Mouse (Mus musculus): Measurements from ENCODE around the gene Flywch2.

Flywch2 gene

DNA sequence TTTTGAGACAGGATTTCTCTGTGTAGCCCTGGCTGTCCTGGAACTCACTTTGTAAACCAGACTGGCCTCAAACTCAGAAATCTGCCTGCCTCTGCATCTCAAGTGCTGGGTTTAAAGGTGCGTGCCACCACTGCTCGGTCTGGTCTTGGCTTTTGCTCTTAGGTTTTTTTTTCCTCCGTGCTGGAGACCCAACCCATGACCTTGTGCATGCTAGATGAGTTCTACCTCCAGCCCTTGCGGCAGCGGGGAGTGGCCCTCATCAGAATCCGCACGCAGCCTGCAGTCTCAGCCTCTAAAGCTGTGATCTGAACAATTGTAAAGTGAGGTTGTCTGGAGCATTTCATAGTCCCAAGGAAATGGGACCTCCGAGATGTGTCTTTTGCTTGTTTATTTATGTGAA lies 9.4 kb upstream of the Flywch2 start:
- in situ Hi-C loops (cut with MboI, MseI) = no loop called here

DNA sequence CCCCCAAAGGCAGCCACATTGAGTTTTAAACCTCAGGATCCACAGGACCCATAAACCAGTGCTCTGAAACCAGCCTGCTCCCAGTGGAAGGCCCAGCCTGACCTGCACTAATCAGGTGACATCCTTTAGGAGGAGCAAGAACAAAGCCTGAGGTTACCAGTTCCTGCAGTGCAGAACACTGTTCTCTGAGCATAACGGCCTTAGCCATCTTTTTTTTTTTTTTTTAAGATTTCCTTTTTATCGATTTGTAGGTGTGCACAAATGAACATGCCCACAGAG lies 5.1 kb upstream of the Flywch2 start:
- in situ Hi-C loops (cut with MboI, MseI) = no loop called here

DNA sequence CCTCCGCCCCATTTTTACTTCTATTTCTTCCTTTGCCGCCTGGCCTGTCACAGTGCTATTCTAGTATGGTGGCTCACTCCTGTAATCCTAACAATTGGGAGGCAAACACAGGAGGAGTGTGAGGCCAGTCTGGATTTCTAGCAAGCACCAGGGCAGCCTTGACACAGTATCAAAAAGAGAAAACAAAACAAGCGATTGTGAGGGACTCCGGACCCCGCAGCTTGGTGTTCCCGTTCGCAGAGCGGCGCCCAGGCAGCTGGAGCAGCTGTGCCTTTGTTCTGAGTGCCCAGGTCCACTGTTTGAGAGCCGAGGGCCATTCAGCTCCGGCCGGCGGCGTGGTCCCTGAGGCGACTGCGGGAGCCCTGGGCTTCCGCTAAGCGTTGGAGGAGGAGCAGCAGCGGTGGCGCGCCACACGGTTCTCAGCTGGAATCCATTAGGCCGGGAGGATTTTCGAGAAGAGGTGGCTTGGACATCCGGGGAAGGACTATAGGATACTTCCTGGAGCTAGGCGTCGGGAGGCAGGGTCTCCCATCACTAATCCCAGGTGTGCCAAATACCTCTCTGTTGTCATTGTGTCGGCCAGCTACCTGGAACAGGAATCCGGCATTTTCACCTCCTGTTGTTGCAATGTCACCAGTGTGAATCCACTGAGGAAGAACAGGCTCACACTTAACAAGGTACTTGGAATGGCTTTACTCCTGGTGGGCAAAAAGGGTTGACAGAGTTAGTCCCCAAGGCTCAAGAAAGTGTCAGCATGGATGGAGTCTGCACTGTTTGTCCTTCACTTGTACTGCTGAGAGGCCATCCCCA lies 4.6 kb upstream of the Flywch2 start, which contains the start of gene Srrm2:
Gene Srrm2, plus strand, starts transcription at position 264 of the 810 bp plus-strand sequence.
- in situ Hi-C loops (cut with MboI, MseI) = no loop called here

DNA sequence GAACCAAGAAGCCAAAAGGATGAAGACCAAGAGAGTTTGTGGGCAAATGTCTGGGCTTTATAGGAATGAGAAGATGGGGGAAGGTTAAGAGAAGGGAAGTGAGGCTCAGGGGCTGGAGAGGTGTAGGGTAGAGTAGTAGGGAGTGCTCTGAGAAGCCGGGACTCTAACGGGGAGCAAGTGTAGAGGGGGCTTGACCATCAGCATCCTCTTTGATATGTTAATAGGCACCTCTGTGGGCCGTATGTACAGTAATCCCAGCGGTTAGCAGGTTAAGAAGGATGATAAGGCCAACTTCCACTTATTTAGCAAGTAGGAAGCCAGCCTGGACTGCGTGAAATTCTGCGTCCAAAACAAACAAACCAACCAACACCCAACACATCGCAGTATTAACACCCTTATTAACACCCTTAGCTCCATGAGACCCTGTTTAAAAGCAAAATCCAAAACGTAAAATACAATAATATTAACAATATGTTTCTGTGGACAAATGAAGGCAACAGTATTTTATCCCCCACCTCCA lies 3.9 kb upstream of the Flywch2 start:
- in situ Hi-C loops (cut with MboI, MseI) = no loop called here

DNA sequence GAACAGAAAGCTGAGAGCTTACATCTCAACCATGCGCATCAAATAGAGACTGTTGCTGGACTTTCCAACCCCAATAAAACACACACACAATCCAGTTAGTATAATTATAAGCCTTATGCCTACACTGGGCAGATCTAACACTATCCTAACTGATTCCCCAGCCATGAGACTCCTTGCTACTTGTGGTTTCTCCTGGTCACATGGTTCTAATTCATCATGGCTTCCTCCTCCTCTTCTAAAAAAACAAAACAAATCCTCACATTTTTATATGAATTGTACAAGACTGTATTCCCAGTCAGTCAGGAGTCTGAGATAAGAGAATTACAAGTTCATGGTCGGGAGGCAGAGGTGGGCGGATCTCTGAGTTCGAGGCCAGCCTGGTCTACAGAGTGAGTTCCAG lies 3.1 kb upstream of the Flywch2 start:
- in situ Hi-C loops (cut with MboI, MseI) = no loop called here

DNA sequence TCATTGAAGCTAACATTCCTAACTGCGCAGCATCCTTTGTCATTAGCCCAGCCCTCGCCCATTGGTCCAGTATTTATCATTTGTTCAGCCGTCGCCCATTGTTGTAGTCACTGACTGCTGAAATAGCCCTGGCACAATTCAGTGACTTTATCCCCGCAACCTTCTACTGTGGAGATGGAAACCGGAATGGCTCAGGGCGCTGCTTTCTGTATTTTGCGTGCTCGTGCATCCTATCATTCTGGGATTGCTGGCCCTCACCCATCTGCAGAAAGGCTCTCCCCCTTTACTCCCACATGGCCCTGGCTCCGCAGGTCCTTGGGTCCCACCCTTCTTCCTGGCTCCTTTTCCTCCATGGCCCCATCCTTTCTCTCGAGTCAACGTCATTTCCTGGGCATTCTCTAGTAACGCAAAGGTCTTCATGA lies 640 bp upstream of the Flywch2 start:
- in situ Hi-C loops (cut with MboI, MseI) = no loop called here

DNA sequence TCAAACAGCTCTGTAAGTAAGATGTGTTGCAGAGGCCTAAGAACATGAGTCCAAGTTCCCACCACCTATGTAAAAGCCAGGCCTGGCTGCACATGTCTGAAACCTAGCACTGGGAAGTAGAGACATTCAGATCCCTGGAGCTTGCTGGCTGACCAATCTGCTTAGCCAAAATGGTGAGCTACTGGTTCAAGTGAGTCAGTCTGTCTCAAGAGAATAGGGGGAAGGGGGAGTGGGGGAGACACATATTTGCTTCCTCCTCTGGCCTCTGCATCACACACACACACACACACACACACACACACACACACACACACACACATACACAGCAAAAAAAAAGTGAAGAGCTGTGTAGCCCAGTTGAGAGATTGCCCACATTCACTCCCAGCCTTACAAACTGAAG lies 2.5 kb downstream of the Flywch2 start:
- in situ Hi-C loops (cut with MboI, MseI) = no loop called here

DNA sequence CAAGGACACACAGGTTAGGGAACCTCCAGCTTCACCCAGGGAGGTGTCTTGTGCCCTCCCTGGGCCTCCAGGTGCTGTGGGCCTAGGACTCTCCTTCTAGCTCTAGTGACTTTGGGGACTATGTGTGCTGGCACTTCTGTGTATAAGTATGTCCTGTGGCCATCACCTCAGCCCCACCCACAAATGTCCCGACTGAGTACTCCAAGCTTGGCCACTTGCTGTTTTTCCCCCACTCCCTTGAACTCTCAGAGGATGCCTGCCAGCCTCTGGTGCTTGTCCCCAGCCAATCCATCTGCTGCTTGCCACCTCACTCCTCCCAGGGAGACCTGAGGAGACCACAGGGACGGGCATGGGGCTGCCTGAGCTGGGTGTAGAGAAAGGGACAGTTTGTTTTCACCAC lies 7.4 kb downstream of the Flywch2 start:
- in situ Hi-C loops (cut with MboI, MseI) = loop anchor here (5.0 to 10.0 kb wide), 4 partner anchors 39 to 184 kb away; partner anchors contain the start of genes Elob (in 1 of the 2), Prss32 (in 1 of the 2) and Prss41 (in 1 of the 2)

DNA sequence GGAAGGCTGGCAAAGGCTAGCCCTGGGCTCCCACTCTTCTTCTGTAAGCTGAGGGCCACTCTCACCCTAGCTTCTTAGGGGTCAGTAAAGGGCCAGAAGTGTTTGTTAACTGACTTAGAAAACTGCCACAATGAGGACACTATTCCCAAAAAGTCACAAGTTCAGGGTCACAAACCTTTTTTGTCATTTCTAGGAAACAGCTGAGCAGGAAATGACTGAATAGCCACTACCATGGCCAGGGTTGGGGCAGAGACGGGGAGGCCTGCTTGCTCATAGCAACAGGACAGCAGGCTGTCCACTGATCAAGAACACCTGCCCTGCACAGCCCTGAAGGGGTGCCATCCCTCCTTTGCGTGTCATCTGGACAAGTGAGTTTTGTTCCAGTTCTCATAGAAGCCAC lies 8.7 kb downstream of the Flywch2 start:
- in situ Hi-C loops (cut with MboI, MseI) = loop anchor here (5.0 to 10.0 kb wide), 4 partner anchors 40 to 185 kb away; partner anchors contain the start of genes Elob (in 1 of the 2), Prss32 (in 1 of the 2) and Prss41 (in 1 of the 2)

DNA sequence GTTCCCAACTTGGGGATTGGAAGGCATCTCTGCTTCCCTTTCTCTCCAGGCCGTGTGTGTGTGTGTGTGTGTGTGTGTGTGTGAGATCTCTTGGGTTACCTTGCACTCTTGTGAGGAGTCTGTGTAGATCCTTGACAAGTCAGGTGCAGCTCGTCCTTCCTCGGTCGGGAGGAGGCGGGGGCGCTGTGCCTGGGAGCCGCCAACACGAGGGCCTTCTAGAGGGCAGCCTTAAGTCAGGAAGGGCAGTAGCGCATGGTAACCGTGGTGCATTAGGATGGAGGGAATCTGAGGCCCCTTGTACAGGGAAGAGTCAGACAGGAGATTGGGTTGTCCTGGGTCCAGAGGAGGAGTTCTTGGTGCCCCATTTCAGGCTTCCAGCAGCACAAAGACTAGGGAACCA lies 9.7 kb downstream of the Flywch2 start:
- in situ Hi-C loops (cut with MboI, MseI) = loop anchor here (5.0 to 10.0 kb wide), 4 partner anchors 41 to 186 kb away; partner anchors contain the start of genes Elob (in 1 of the 2), Prss32 (in 1 of the 2) and Prss41 (in 1 of the 2)

DNA sequence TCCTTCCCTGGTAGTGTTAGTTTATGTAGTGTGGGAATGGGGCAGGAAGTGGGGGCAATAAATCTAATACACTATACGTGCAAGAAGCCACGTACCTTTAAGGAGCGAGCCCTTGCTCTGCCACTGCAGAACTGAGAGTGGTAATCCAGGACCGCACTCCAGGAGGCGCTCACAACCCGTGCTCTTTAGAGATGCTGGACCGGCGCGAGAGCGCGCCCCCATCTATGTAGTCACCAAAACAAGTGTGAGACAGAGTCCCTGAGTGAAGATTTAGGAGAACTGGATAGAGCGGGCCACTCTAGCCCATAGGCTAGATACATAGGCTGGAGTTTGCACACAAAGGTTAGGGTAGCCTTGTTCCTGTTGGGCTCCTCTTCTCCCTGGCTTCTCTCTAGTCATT lies 11.8 kb downstream of the Flywch2 start:
- in situ Hi-C loops (cut with MboI, MseI) = loop anchor here in 1 of 2 experiments (10.0 kb wide), 1 partner anchor 51 kb away; the partner anchor contains the start of gene Elob

DNA sequence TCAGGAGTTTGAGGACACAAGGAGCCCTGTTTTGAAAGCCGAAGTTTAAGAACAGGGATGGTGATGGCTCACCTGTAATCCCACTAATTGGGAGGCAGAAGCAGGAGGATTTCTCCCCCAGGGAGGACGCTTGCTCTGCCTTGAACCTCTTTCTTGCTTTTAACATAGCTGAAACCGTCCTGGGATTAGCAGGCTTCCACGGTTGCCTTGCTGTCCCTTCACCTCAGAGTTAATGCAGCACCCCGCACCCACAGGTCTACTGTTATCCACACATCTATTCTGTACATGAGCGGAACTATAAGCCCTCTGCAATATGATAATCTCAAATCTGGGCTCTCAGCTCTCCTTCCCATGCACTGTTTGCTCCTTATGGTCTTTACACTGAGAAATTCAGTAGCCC lies 12.2 kb downstream of the Flywch2 start:
- in situ Hi-C loops (cut with MboI, MseI) = loop anchor here in 1 of 2 experiments (10.0 kb wide), 1 partner anchor 51 kb away; the partner anchor contains the start of gene Elob

DNA sequence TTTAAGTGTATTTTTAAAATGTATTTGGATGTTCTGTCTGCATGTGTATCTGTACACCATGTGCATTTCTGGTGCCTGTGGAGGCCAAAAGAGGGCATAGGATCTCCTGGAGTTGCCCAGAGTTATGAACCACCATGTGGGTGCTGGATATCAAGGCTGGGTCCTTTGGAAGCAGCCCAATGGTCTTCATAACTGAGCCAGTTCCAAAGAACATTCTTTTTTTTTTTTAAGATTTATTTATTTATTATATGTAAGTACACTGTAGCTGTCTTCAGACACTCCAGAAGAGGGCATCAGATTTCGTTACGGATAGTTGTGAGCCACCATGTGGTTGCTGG lies 13.7 kb downstream of the Flywch2 start:
- in situ Hi-C loops (cut with MboI, MseI) = loop anchor here in 1 of 2 experiments (10.0 kb wide), 1 partner anchor 53 kb away; the partner anchor contains the start of gene Elob

DNA sequence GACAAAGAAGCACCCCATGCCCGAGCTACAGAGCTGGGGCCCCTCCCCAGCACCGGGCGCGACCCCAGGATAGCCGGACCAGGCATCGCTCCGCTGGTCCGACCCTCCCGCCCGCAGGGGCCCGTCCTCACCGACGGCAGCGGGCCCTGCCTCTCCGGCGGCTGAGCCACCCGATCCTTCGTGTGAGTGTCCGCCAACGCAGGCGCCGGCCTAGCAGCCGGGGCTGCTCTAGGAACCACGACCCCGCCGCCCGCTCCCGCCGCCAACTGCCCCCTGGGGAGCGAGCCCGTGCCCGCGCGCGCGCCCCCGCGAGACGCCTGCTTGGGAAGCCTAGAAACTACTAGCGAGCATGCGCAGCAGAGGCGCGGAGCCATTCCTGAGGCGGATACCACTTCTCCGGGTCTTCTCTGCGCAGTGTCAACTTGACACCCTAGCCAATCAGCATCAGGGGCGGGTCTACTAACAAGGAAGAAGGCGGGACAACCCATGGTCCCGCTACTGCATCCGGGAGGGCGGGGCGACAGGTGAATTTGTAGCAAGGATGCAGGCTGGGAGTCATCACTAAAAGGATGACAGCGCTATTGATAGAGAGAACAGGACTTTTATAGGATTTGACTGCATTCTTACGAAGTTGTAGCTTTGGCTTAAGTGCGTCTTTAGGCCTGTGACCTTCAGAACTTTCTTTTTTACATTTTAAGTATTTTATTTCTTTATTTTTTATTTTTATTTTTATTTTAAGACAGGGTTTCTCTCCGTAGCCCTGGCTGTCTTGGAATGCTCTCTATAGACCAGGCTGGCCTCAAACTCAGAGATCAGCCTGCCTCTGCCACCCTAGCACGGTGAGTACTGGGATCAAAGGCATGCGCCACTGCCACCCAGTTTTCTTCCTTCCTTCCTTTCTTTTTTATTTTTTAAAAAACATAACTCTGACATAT lies 14.3 kb downstream of the Flywch2 start, which contains the start of gene Flywch1:
Gene Flywch1, minus strand, starts transcription at position 319 of the 935 bp plus-strand sequence.
- in situ Hi-C loops (cut with MboI, MseI) = loop anchor here in 1 of 2 experiments (10.0 kb wide), 1 partner anchor 53 kb away; the partner anchor contains the start of gene Elob

DNA sequence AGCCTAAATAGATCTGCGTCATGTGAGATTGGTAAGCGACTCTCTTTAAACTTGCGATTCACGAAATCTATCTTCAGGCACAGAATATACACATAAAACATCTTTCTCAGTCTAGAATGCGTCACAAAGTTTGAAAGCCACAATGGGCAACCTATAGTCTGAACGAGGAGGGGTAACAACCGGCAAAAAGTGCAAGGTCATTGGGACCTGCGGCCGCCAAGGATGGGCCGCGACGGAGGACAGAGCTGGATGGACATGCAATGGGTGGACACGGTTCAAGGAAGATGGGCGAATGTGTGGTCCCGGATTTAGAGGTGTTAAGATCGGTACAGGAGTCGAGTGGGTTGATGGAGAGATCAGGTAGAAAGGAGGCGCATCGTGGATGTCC lies 15.0 kb downstream of the Flywch2 start:
- in situ Hi-C loops (cut with MboI, MseI) = loop anchor here in 1 of 2 experiments (10.0 kb wide), 1 partner anchor 54 kb away; the partner anchor contains the start of gene Elob

DNA sequence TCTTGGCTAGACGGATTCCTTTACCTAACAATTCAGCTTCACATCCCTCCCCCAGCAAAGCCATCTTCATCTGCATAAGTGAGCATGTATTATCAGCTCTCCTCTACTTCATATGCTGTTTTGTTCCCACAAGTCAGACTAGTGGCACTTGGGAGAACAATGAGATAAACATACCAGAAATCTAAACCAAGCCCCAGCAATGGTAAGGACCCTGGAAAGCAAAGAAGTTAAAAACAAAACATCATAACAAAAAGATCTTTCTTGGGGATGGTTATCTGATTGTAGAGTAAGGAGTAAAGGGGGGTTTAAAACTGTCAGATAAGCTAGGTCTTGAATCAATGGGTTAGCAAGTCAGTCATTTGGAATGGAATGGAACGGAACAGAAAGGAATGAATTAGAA lies 15.4 kb downstream of the Flywch2 start:
- in situ Hi-C loops (cut with MboI, MseI) = loop anchor here in 1 of 2 experiments (10.0 kb wide), 1 partner anchor 54 kb away; the partner anchor contains the start of gene Elob

DNA sequence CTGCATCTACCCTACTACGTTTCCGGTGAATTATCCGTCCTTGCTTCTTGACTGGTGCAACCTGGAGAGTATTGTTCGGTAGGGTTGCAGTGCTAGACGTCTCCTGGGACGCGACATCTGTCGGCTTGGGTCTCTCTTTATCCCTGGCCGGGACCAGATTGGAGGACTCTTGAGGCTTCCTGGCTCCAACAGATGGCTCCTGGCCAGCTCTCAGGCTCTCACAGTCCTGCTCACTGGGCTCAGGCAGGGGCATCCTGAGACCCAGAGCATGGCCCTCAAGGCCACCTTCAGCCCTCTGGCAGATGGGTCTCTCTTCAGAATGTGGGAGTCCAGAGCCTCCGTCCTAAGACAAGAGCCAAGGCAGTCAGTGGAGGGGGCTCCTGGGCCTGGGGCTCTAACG lies 22.9 kb downstream of the Flywch2 start:
- in situ Hi-C loops (cut with MboI, MseI) = no loop called here

DNA sequence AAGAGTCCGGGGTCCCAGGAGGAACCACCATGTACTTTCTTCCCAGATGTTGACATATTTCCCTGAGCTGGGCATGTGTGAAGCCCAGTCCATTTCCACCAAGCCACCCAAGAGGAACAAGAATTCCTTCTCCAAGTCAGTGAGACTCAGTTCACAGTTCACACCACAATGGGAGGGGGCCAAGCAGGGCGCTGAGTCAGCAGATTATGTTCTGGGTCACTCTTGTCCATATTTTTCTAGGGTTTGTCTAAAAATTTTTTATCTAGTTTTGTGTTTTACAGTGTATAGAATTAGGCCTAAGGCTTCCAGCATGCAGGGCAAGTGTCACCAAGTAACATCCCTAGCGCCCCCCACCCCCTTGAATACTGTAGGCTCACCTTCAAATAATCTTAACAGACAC lies 24.7 kb downstream of the Flywch2 start:
- in situ Hi-C loops (cut with MboI, MseI) = no loop called here

DNA sequence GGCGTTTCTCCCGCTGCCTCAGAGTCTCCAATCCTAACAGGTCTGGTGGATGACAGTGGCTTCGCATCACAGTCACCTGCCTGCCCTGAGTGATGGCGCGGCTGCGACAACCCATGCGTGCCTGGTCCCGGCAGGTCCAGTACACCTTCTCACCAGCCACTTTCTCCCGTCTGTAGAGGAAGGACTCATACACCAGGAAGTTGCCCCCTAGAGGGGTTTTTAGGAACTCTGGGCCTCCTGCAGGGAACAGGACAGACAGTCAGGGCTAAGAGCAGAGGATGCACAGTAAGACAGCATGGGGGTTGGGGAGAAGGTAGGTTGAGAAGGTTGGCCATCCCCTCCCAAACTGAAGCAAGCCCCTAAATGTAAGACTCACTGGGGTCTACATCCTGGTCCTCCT lies 25.6 kb downstream of the Flywch2 start:
- in situ Hi-C loops (cut with MboI, MseI) = no loop called here

DNA sequence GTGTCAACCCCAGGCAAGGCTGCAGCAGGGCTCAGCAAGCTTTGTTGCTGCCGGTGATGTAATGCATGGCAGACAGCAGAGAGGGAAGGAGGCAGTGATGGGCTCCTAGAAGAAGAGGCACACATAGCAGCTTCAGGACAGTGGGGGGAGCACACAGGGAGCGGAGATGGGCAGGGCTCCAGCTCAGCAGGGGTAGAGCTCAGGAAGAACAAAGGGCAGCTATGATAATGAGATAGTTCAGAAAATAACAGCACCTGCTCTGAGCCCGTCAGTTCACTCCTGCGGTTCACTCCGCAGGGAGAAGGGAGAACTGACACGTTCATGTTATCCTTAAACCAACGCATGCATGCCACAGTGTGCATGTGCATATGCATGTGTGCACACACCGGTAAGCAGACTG lies 27.1 kb downstream of the Flywch2 start:
- in situ Hi-C loops (cut with MboI, MseI) = no loop called here

DNA sequence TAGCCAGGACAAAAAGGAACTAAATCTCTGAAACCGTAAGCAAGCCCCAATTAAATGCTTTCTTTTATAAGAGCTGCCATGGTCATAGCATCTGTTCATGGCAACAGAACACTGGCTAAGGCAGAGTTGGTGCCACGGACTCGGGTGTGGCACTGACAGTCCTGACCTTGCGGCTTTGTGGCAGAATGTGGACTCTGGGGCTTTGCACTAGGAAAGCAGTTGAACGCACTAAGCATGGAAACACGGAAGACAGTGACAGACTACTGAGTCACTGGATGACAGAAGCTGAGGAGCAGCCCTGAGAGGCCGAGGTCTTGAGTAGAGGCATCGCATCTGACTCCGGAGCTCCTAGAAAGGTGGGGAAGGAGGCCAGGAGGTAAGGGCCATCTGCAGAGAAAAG lies 28.3 kb downstream of the Flywch2 start:
- in situ Hi-C loops (cut with MboI, MseI) = no loop called here

Data from T-helper 17 cell (primary cell).